Mouse (Mus musculus) left cerebral cortex, adult 8-10 months (tissue): Measurements from ENCODE around the gene Zfp692. TPM values are rescaled to one million over a fixed set of nuclear protein-coding genes. Genes with fewer than 3 reads are reported as not detected.

Experiments used
- DNase-seq, 2 experiments: peaks; one replicate each; pipeline ENCODE4 v3.0.0; 2022; ENCODE audit warnings: low spot score in 2 of 2
- total RNA-seq, 4 experiments: library from RNA; stranded (reverse); gene quantifications; 2 replicates each; pipeline ENCODE4 v1.2.4; 2022

The Zfp692 gene
- total RNA-seq, 4 experiments from 2014 or later = 25.0 to 28.7 (median 26.5) TPM

- peak in 1 of 2 experiments; percentile 44 for DNase-seq
These were observed 677 bp downstream of the Zfp692 start for GRCm38 (mm10) chr11:58307411-58308080.

- DNase-seq = no peak
These were observed 1.8 kb downstream of the Zfp692 start for GRCm38 (mm10) chr11:58308661-58309060.

- DNase-seq = no peak
These were observed 7.2 kb downstream of the Zfp692 start for GRCm38 (mm10) chr11:58314069-58314468.

GRCm38 (mm10) chr11:58315536-58316168, 8.8 kb downstream of the Zfp692 start:
- no peak for DNase-seq

GRCm38 (mm10) chr11:58316344-58316743, 9.5 kb downstream of the Zfp692 start:
- DNase-seq = no peak

GRCm38 (mm10) chr11:58316768-58317390, 10.0 kb downstream of the Zfp692 start:
- no peak for DNase-seq

- DNase-seq = peak; percentile 90 to 95
These were observed 16.1 kb downstream of the Zfp692 start for GRCm38 (mm10) chr11:58322824-58323569.

GRCm38 (mm10) chr11:58323570-58324340, 16.9 kb downstream of the Zfp692 start:
- no peak for DNase-seq

- DNase-seq = no peak
These were observed 17.9 kb downstream of the Zfp692 start for GRCm38 (mm10) chr11:58324614-58325229.

- no peak for DNase-seq
These were observed 19.9 kb downstream of the Zfp692 start for GRCm38 (mm10) chr11:58326781-58327180.

- DNase-seq = no peak
These were observed 23.0 kb downstream of the Zfp692 start for GRCm38 (mm10) chr11:58329906-58330275.

GRCm38 (mm10) chr11:58330276-58331148, 23.6 kb downstream of the Zfp692 start, which contains the start of the genes Zfp672 and Sh3bp5l:
Gene Zfp672, minus strand, starts transcription at chr11:58330339.
Gene Sh3bp5l, plus strand, starts transcription at chr11:58330724.
- peak; percentile 87 to 88 for DNase-seq

GRCm38 (mm10) chr11:58331149-58331495, 24.3 kb downstream of the Zfp692 start:
- no peak for DNase-seq

- no peak for DNase-seq
These were observed 24.7 kb downstream of the Zfp692 start for GRCm38 (mm10) chr11:58331546-58331945.

- DNase-seq = no peak
These were observed 27.9 kb downstream of the Zfp692 start for GRCm38 (mm10) chr11:58334746-58335145.

GRCm38 (mm10) chr11:58346745-58347144, 39.9 kb downstream of the Zfp692 start:
- DNase-seq = no peak

GRCm38 (mm10) chr11:58350628-58351027, 43.8 kb downstream of the Zfp692 start:
- no peak for DNase-seq

- DNase-seq = no peak
These were observed 44.3 kb downstream of the Zfp692 start for GRCm38 (mm10) chr11:58351179-58351578.

- DNase-seq = no peak
These were observed 46.0 kb downstream of the Zfp692 start for GRCm38 (mm10) chr11:58352681-58353548.
